Mouse (Mus musculus): ENCODE measurements around the gene Kcnmb2. TPM values are rescaled to one million over a fixed set of nuclear protein-coding genes. Genes with fewer than 3 reads are reported as not detected.

The Kcnmb2 gene
- polyA plus RNA-seq, 1 experiment: 1.3 TPM

- DNase-seq: no peak
- no peak for TF ChIP-seq CTCF (IDR thresholded peaks at IDR 0.05; ENCODE audit: borderline replicate concordance, insufficient read depth, low read depth, low read length)
- TF ChIP-seq POLR2A (IDR thresholded peaks at IDR 0.05; ENCODE audit: borderline replicate concordance, insufficient read depth, low read length): no peak
- WGBS: 75% methylated on average over 5 of the region's 5 CpGs
- Histone ChIP-seq H3K27me3 (ENCODE audit: control insufficient read depth, insufficient read depth, low read length) (no peaks in the 10 kb centered on the region), H3K4me3 (replicated peaks; ENCODE audit: insufficient read depth, low read depth, low read length) (no peak overlapping the region), H3K27ac (ENCODE audit: insufficient read depth, low read length) (no peak overlapping the region), H3K4me1 (ENCODE audit: control insufficient read depth, insufficient read depth, low read length) (no peaks in the 10 kb centered on the region)
These were observed 8.9 kb downstream of the Kcnmb2 start for GRCm38 (mm10) chr3:31911168-31911567.

- TF ChIP-seq POLR2A (IDR thresholded peaks at IDR 0.05; ENCODE audit: borderline replicate concordance, insufficient read depth, low read length) (no peak), CTCF (IDR thresholded peaks at IDR 0.05; ENCODE audit: borderline replicate concordance, insufficient read depth, low read depth, low read length) (no peak)
- no peak overlapping the region for H3K4me3 ChIP-seq (replicated peaks; ENCODE audit: insufficient read depth, low read depth, low read length)
- WGBS: 78% methylated on average over 3 of the region's 3 CpGs
- no peaks in the 10 kb centered on the region for H3K4me1 ChIP-seq (ENCODE audit: control insufficient read depth, insufficient read depth, low read length)
- no peak for DNase-seq
- H3K27ac ChIP-seq (ENCODE audit: insufficient read depth, low read length): no peak overlapping the region
- no peaks in the 10 kb centered on the region for H3K27me3 ChIP-seq (ENCODE audit: control insufficient read depth, insufficient read depth, low read length)
These were observed 9.4 kb downstream of the Kcnmb2 start for GRCm38 (mm10) chr3:31911690-31912089.

- no peak overlapping the region for H3K4me3 ChIP-seq (replicated peaks; ENCODE audit: insufficient read depth, low read depth, low read length)
- H3K27ac ChIP-seq (ENCODE audit: insufficient read depth, low read length): no peak overlapping the region
- no peak for TF ChIP-seq CTCF (IDR thresholded peaks at IDR 0.05; ENCODE audit: borderline replicate concordance, insufficient read depth, low read depth, low read length)
- no peak for TF ChIP-seq POLR2A (IDR thresholded peaks at IDR 0.05; ENCODE audit: borderline replicate concordance, insufficient read depth, low read length)
- WGBS: 21% methylated on average over 1 of the region's 1 CpGs
- no peaks in the 10 kb centered on the region for H3K27me3 ChIP-seq (ENCODE audit: control insufficient read depth, insufficient read depth, low read length)
- H3K4me1 ChIP-seq (ENCODE audit: control insufficient read depth, insufficient read depth, low read length): no peaks in the 10 kb centered on the region
- DNase-seq: peak; percentile 55 to 84
These were observed 26.2 kb downstream of the Kcnmb2 start for GRCm38 (mm10) chr3:31928544-31928943.

DNA sequence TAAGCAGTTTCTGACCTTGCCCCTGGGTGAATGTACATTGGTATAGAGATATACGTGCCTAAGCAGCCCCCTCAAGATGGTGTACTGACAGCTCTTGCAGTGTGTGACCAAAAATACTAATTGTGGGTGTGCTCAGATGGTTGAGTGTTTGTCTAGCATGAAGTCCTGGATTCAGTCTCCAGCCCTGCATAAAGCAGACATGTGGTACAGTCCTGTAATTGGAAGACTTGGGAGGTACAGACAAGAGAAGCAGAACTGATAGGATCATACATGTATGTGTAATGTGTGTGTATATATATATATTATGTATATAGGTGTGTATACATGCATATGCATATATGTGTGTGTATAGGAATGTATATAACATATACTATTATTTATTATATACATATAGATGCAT is 32.4 kb downstream of the Kcnmb2 start:
- no peak for DNase-seq
- no peaks in the 10 kb centered on the region for H3K27me3 ChIP-seq (ENCODE audit: control insufficient read depth, insufficient read depth, low read length)
- no peak overlapping the region for H3K4me3 ChIP-seq (replicated peaks; ENCODE audit: insufficient read depth, low read depth, low read length)
- 88% methylated on average over 1 of the region's 1 CpGs for WGBS
- TF ChIP-seq CTCF (IDR thresholded peaks at IDR 0.05; ENCODE audit: borderline replicate concordance, insufficient read depth, low read depth, low read length) (no peak), POLR2A (IDR thresholded peaks at IDR 0.05; ENCODE audit: borderline replicate concordance, insufficient read depth, low read length) (no peak)
- H3K27ac ChIP-seq (ENCODE audit: insufficient read depth, low read length): no peak overlapping the region
- H3K4me1 ChIP-seq (ENCODE audit: control insufficient read depth, insufficient read depth, low read length): no peaks in the 10 kb centered on the region

- Histone ChIP-seq H3K4me3 (replicated peaks; ENCODE audit: insufficient read depth, low read depth, low read length) (no peak overlapping the region), H3K4me1 (ENCODE audit: control insufficient read depth, insufficient read depth, low read length) (no peaks in the 10 kb centered on the region), H3K27me3 (ENCODE audit: control insufficient read depth, insufficient read depth, low read length) (no peaks in the 10 kb centered on the region), H3K27ac (ENCODE audit: insufficient read depth, low read length) (no peak overlapping the region)
- TF ChIP-seq POLR2A (IDR thresholded peaks at IDR 0.05; ENCODE audit: borderline replicate concordance, insufficient read depth, low read length): no peak
- no peak for TF ChIP-seq CTCF (IDR thresholded peaks at IDR 0.05; ENCODE audit: borderline replicate concordance, insufficient read depth, low read depth, low read length)
- no peak for DNase-seq
- WGBS: 33% methylated on average over 6 of the region's 6 CpGs
These were observed 39.2 kb downstream of the Kcnmb2 start for GRCm38 (mm10) chr3:31941478-31941877.

GRCm38 (mm10) chr3:31954213-31954612 is 51.9 kb downstream of the Kcnmb2 start:
- WGBS: 62% methylated on average over 3 of the region's 3 CpGs

DNA sequence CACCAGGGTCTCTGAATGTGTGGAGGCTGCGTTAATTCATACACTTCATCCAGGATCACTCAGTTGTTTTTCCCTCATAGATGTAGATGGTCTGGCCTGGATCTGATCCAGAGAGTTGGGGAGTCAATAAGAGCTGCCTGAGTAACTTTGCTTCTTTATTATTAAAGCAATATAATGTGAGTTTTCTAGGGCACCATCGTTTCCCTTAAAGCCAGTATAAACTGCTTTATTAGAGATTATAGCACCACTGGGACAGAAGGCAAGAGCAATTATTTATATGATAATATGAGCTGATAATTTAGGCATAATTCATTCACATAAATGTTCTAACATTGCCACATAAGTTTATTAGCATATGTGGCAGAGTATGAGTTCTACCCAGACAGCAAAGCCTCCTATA is 52.7 kb downstream of the Kcnmb2 start:
- H3K4me1 ChIP-seq (ENCODE audit: control insufficient read depth, insufficient read depth, low read length): no peaks in the 10 kb centered on the region
- WGBS: 81% methylated on average over 2 of the region's 2 CpGs
- DNase-seq: no peak
- no peak overlapping the region for H3K27ac ChIP-seq (ENCODE audit: insufficient read depth, low read length)
- no peak for TF ChIP-seq POLR2A (IDR thresholded peaks at IDR 0.05; ENCODE audit: borderline replicate concordance, insufficient read depth, low read length)
- TF ChIP-seq CTCF (IDR thresholded peaks at IDR 0.05; ENCODE audit: borderline replicate concordance, insufficient read depth, low read depth, low read length): no peak
- H3K4me3 ChIP-seq (replicated peaks; ENCODE audit: insufficient read depth, low read depth, low read length): no peak overlapping the region
- no peaks in the 10 kb centered on the region for H3K27me3 ChIP-seq (ENCODE audit: control insufficient read depth, insufficient read depth, low read length)

More at GRCm38 (mm10) chr3:31954213-31954612, 51.9 kb downstream of the Kcnmb2 start:
- no peak overlapping the region for H3K27ac ChIP-seq (ENCODE audit: insufficient read depth, low read length)
- H3K4me1 ChIP-seq (ENCODE audit: control insufficient read depth, insufficient read depth, low read length): no peaks in the 10 kb centered on the region
- no peak overlapping the region for H3K4me3 ChIP-seq (replicated peaks; ENCODE audit: insufficient read depth, low read depth, low read length)
- no peaks in the 10 kb centered on the region for H3K27me3 ChIP-seq (ENCODE audit: control insufficient read depth, insufficient read depth, low read length)
- no peak for DNase-seq
- TF ChIP-seq CTCF (IDR thresholded peaks at IDR 0.05; ENCODE audit: borderline replicate concordance, insufficient read depth, low read depth, low read length) (no peak), POLR2A (IDR thresholded peaks at IDR 0.05; ENCODE audit: borderline replicate concordance, insufficient read depth, low read length) (no peak)

DNA sequence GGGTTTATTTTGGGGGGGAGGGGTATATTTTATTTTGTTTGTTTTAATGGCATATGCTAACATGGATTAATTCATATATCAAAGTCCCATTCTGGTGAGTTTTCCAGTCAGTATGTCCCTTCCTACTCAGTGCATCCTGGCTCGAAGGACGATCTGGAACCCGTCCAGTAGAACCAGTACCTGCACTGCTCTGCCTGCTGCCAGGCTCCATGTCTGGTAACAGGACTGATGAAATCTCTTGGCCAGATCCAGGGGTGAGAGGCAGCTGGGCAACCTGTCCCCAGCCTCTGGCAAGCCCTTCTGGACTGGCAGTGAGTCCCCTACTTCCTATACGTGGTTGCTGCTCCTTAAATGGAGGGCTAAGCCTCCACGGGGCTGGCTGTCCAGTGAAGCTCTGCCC is 57.5 kb downstream of the Kcnmb2 start:
- DNase-seq: peak; percentile 71
- WGBS: 36% methylated on average over 5 of the region's 5 CpGs
- no peak for TF ChIP-seq POLR2A (IDR thresholded peaks at IDR 0.05; ENCODE audit: borderline replicate concordance, insufficient read depth, low read length)
- no peak for TF ChIP-seq CTCF (IDR thresholded peaks at IDR 0.05; ENCODE audit: borderline replicate concordance, insufficient read depth, low read depth, low read length)

More for the DNA sequence above, 57.5 kb downstream of the Kcnmb2 start:
- H3K4me1 ChIP-seq (ENCODE audit: control insufficient read depth, insufficient read depth, low read length): no peaks in the 10 kb centered on the region
- H3K27ac ChIP-seq (ENCODE audit: insufficient read depth, low read length): no peak overlapping the region
- H3K27me3 ChIP-seq (ENCODE audit: control insufficient read depth, insufficient read depth, low read length): no peaks in the 10 kb centered on the region
- H3K4me3 ChIP-seq (replicated peaks; ENCODE audit: insufficient read depth, low read depth, low read length): no peak overlapping the region

Data from cerebellum, adult 2 months (tissue).